Mouse (Mus musculus) heart, postnatal 0 days (tissue): ENCODE data around the gene Gpatch4.

ENCODE experiments used
- CTCF ChIP-seq: IDR thresholded peaks from 2 replicates; pipeline ENCODE4 v1.5.1; 2016; ENCODE audit warnings: antibody characterized with exemption, control low read depth, low read depth
- EP300 ChIP-seq: IDR thresholded peaks from 2 replicates; pipeline ENCODE4 v1.6.1; 2016; ENCODE audit warnings: antibody characterized with exemption, low read depth

DNA sequence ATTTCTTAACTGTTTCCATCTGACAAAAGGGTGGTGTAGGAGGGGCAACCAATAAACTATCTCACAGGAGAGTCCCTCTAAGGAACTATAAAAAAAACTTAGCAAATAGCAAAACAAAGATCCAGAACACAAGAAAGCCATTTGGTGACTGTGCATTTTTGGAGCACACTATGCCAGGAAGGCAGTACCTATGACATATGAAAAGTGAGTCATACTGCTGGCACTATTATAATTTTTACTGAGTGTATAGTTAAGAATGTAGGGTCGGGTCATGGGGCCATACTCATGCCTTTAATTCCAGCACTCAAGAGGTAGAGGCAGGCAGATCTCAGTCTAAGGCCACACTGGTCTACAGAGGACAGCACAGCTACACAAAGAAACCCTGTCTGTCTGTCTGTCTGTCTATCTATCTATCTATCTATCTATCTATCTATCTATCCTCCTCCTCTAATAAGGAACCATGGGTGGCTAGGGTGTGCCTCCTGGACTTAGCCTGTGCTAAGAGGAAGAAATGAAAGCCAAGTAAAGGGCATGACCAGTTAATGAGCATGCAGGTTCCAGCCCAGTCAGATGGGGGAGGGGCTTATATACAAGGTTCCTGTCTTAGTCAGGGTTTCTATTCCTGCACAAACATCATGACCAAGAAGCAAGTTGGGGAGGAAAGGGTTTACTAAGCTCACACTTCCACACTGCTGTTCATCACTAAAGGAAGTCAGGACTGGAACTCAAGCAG is 7.2 kb upstream of the Gpatch4 start:
- TF ChIP-seq CTCF (no peak), EP300 (no peak)
